Mouse (Mus musculus) hindbrain, embryonic 13.5 days (tissue): ENCODE data around the gene Prdx6. TPM values are rescaled to one million over a fixed set of nuclear protein-coding genes. Genes with fewer than 3 reads are reported as not detected.

Experiments
- ATAC-seq: fragments of 200-750 bp; cut with Nextera tagmentation; 2 replicates; pipeline ENCODE4 v1.8.0; 2017; ENCODE audit warnings: moderate TSS enrichment; ENCODE audit not compliant: low FRiP score
- H3K27ac ChIP-seq: fragments of 300-500 bp; sonication (generic); 2 replicates; pipeline ENCODE4 v1.5.1; 2015; ENCODE audit warnings: inconsistent platforms, mild to moderate bottlenecking, moderate library complexity
- H3K27me3 ChIP-seq: fragments of 300-500 bp; sonication (generic); 2 replicates; pipeline ENCODE4 v1.6.1; 2015; ENCODE audit warnings: mild to moderate bottlenecking, inconsistent platforms
- H3K36me3 ChIP-seq: fragments of 300-500 bp; sonication (generic); 2 replicates; pipeline ENCODE4 v1.6.1; 2015; ENCODE audit warnings: mild to moderate bottlenecking, inconsistent platforms
- H3K4me1 ChIP-seq: fragments of 300-500 bp; sonication (generic); replicated peaks from 2 replicates; pipeline ENCODE4 v1.6.1; 2015; ENCODE audit warnings: inconsistent platforms
- H3K4me2 ChIP-seq: fragments of 300-500 bp; sonication (generic); 2 replicates; pipeline ENCODE4 v1.6.1; 2015; ENCODE audit warnings: inconsistent platforms, mild to moderate bottlenecking, moderate library complexity
- H3K4me3 ChIP-seq: fragments of 300-500 bp; sonication (generic); 2 replicates; pipeline ENCODE4 v1.5.1; 2015; ENCODE audit warnings: mild to moderate bottlenecking, inconsistent platforms
- H3K9ac ChIP-seq: fragments of 300-500 bp; sonication (generic); 2 replicates; pipeline ENCODE4 v1.6.1; 2015; ENCODE audit warnings: mild to moderate bottlenecking, inconsistent platforms
- H3K9me3 ChIP-seq: fragments of 300-500 bp; sonication (generic); 2 replicates; pipeline ENCODE4 v1.6.1; 2016; ENCODE audit warnings: inconsistent platforms
- WGBS: fragments of 180-500 bp; shearing (Covaris S2); methylation state at CpG from one replicate; pipeline ENCODE4 v1.1.7; 2015; 5-methylcytosine and 5-hydroxymethylcytosine counted together
- polyA plus RNA-seq: library from polyadenylated mRNA; unstranded; fragments of >200 nt; fragmentation: Nextera tagmentation; extraction: Ambion mirVana; gene quantifications from 2 replicates; pipeline ENCODE4 v1.2.1, GENCODE M21; 2015

Prdx6 gene
- polyA plus RNA-seq, 1 experiment from 2014 or later = 223 TPM

GRCm38 (mm10) chr1:161263584-161263983, 12.6 kb upstream of the Prdx6 start:
- no peak for ATAC-seq
- Histone ChIP-seq H3K4me3 (no peak overlapping the region), H3K4me1 (no peaks in the 10 kb centered on the region), H3K27me3 (no peaks in the 10 kb centered on the region), H3K9ac (no peak overlapping the region), H3K27ac (no peak overlapping the region), H3K36me3 (no peaks in the 10 kb centered on the region), H3K9me3 (no peaks in the 10 kb centered on the region), H3K4me2 (no peak overlapping the region)
- 90% methylated on average over 8 of the region's 8 CpGs for WGBS

- WGBS = 89% methylated on average over 2 of the region's 2 CpGs
- no peak overlapping the region for H3K4me3 ChIP-seq
- H3K27ac ChIP-seq = no peak overlapping the region
- H3K27me3 ChIP-seq = no peaks in the 10 kb centered on the region
- ATAC-seq = no peak
- no peak overlapping the region for H3K9ac ChIP-seq
- H3K4me1 ChIP-seq = no peaks in the 10 kb centered on the region
- no peak overlapping the region for H3K4me2 ChIP-seq
- no peaks in the 10 kb centered on the region for H3K36me3 ChIP-seq
- H3K9me3 ChIP-seq = no peaks in the 10 kb centered on the region
Observed at GRCm38 (mm10) chr1:161262542-161262941, 11.5 kb upstream of the Prdx6 start.

GRCm38 (mm10) chr1:161260761-161261160, 9.7 kb upstream of the Prdx6 start:
- Histone ChIP-seq H3K4me2 (no peak overlapping the region), H3K27me3 (no peaks in the 10 kb centered on the region), H3K36me3 (no peaks in the 10 kb centered on the region), H3K9me3 (no peaks in the 10 kb centered on the region), H3K4me3 (no peak overlapping the region), H3K4me1 (no peaks in the 10 kb centered on the region), H3K9ac (no peak overlapping the region), H3K27ac (no peak overlapping the region)
- no peak for ATAC-seq
- 83% methylated on average over 2 of the region's 2 CpGs for WGBS

- Histone ChIP-seq H3K27ac (no peak overlapping the region), H3K36me3 (no peaks in the 10 kb centered on the region), H3K9me3 (no peaks in the 10 kb centered on the region), H3K9ac (no peak overlapping the region), H3K4me3 (no peak overlapping the region), H3K27me3 (no peaks in the 10 kb centered on the region), H3K4me2 (no peak overlapping the region), H3K4me1 (no peaks in the 10 kb centered on the region)
- 85% methylated on average over 6 of the region's 6 CpGs for WGBS
- no peak for ATAC-seq
Observed at GRCm38 (mm10) chr1:161259142-161259541, 8.1 kb upstream of the Prdx6 start.

- no peaks in the 10 kb centered on the region for H3K27me3 ChIP-seq
- H3K9me3 ChIP-seq = no peaks in the 10 kb centered on the region
- no peaks in the 10 kb centered on the region for H3K36me3 ChIP-seq
- no peak for ATAC-seq
- no peak overlapping the region for H3K9ac ChIP-seq
- H3K4me1 ChIP-seq = no peaks in the 10 kb centered on the region
- H3K4me3 ChIP-seq = no peak overlapping the region
- H3K4me2 ChIP-seq = no peak overlapping the region
- H3K27ac ChIP-seq = no peak overlapping the region
- 97% methylated on average over 2 of the region's 2 CpGs for WGBS
Observed at GRCm38 (mm10) chr1:161258331-161258730, 7.3 kb upstream of the Prdx6 start.

- no peak overlapping the region for H3K9ac ChIP-seq
- H3K4me3 ChIP-seq = no peak overlapping the region
- H3K36me3 ChIP-seq = no peaks in the 10 kb centered on the region
- H3K27me3 ChIP-seq = peaks cover 11% of the 10 kb centered on the region
- no peak overlapping the region for H3K4me2 ChIP-seq
- H3K4me1 ChIP-seq = no peaks in the 10 kb centered on the region
- H3K27ac ChIP-seq = no peak overlapping the region
- no peaks in the 10 kb centered on the region for H3K9me3 ChIP-seq
- WGBS = 81% methylated on average over 7 of the region's 7 CpGs
- ATAC-seq = no peak
Observed at GRCm38 (mm10) chr1:161256918-161257317, 5.9 kb upstream of the Prdx6 start.

- no peak for ATAC-seq
- no peak overlapping the region for H3K9ac ChIP-seq
- H3K4me1 ChIP-seq = peaks cover 15% of the 10 kb centered on the region
- peaks cover 13% of the 10 kb centered on the region for H3K27me3 ChIP-seq
- no peak overlapping the region for H3K4me3 ChIP-seq
- WGBS = 79% methylated on average over 1 of the region's 1 CpGs
- H3K27ac ChIP-seq = no peak overlapping the region
- no peaks in the 10 kb centered on the region for H3K9me3 ChIP-seq
- no peaks in the 10 kb centered on the region for H3K36me3 ChIP-seq
- H3K4me2 ChIP-seq = no peak overlapping the region
Observed at GRCm38 (mm10) chr1:161254361-161254760, 3.3 kb upstream of the Prdx6 start.

GRCm38 (mm10) chr1:161252901-161253300, 1.9 kb upstream of the Prdx6 start:
- Histone ChIP-seq H3K27ac (no peak overlapping the region), H3K4me3 (no peak overlapping the region), H3K27me3 (peaks cover 13% of the 10 kb centered on the region), H3K4me1 (peaks cover 29% of the 10 kb centered on the region), H3K36me3 (no peaks in the 10 kb centered on the region), H3K4me2 (no peak overlapping the region), H3K9me3 (no peaks in the 10 kb centered on the region), H3K9ac (no peak overlapping the region)
- whole genome bisulfite sequencing = 89% methylated on average over 3 of the region's 3 CpGs
- no peak for ATAC-seq

GRCm38 (mm10) chr1:161252365-161252764, 1.3 kb upstream of the Prdx6 start:
- Histone ChIP-seq H3K4me3 (no peak overlapping the region), H3K9ac (no peak overlapping the region), H3K36me3 (no peaks in the 10 kb centered on the region), H3K4me1 (peaks cover 34% of the 10 kb centered on the region), H3K9me3 (no peaks in the 10 kb centered on the region), H3K27me3 (peaks cover 13% of the 10 kb centered on the region), H3K4me2 (no peak overlapping the region), H3K27ac (no peak overlapping the region)
- 87% methylated on average over 9 of the region's 9 CpGs for whole genome bisulfite sequencing
- ATAC-seq = no peak

- Histone ChIP-seq H3K9ac (0 out of 2 replicates have a peak overlapping the region, but pooled peaks have one; percentile 94), H3K4me1 (peaks cover 37% of the 10 kb centered on the region)
Observed at GRCm38 (mm10) chr1:161251417-161252265, 622 bp upstream of the Prdx6 start.

GRCm38 (mm10) chr1:161250031-161250603, 902 bp downstream of the Prdx6 start:
- peak; percentile 52 for ATAC-seq
- H3K4me1 ChIP-seq = peaks cover 37% of the 10 kb centered on the region
- H3K4me2 ChIP-seq = peak overlapping the region; percentile 92
- peaks cover 7% of the 10 kb centered on the region for H3K36me3 ChIP-seq
- peak overlapping the region; percentile 60; the same call in 1 of the 2 replicates for H3K27ac ChIP-seq
- peak overlapping the region; percentile 92 for H3K4me3 ChIP-seq
- no peaks in the 10 kb centered on the region for H3K9me3 ChIP-seq
- WGBS = 1% methylated on average over 15 of the region's 15 CpGs
- H3K27me3 ChIP-seq = peaks cover 13% of the 10 kb centered on the region
- H3K9ac ChIP-seq = peak overlapping the region; percentile 94

More at GRCm38 (mm10) chr1:161251417-161252265, 622 bp upstream of the Prdx6 start:
- Histone ChIP-seq H3K4me3 (peak overlapping the region; percentile 92), H3K27me3 (peaks cover 13% of the 10 kb centered on the region), H3K27ac (no peak overlapping the region), H3K9me3 (no peaks in the 10 kb centered on the region), H3K4me2 (peak overlapping the region; percentile 92), H3K36me3 (no peaks in the 10 kb centered on the region)
- ATAC-seq = no peak
- 73% methylated on average over 9 of the region's 9 CpGs for WGBS

GRCm38 (mm10) chr1:161249442-161249841, 1.6 kb downstream of the Prdx6 start:
- Histone ChIP-seq H3K9me3 (no peaks in the 10 kb centered on the region), H3K36me3 (peaks cover 12% of the 10 kb centered on the region), H3K27me3 (peaks cover 13% of the 10 kb centered on the region), H3K4me1 (peaks cover 37% of the 10 kb centered on the region), H3K27ac (no peak overlapping the region), H3K4me3 (peak overlapping the region; percentile 92), H3K9ac (peak overlapping the region; percentile 94), H3K4me2 (peak overlapping the region; percentile 92)
- no peak for ATAC-seq
- 55% methylated on average over 6 of the region's 6 CpGs for WGBS
